Mouse (Mus musculus): Measurements from ENCODE around the gene Hira. TPM values are rescaled to one million over a fixed set of nuclear protein-coding genes. Genes with fewer than 3 reads are reported as not detected.
"Not testable (repeated sequence)": the region's sequence is repeated elsewhere in the genome, so short reads cannot be mapped to it uniquely, and the experiment has no call there.

Hira gene
- 47.6 and 77.4 TPM in 2 replicates for total RNA-seq (2014; fragmentation: Nextera tagmentation)
- 47.7 and 71.4 TPM in 2 replicates for total RNA-seq (2017)

DNA sequence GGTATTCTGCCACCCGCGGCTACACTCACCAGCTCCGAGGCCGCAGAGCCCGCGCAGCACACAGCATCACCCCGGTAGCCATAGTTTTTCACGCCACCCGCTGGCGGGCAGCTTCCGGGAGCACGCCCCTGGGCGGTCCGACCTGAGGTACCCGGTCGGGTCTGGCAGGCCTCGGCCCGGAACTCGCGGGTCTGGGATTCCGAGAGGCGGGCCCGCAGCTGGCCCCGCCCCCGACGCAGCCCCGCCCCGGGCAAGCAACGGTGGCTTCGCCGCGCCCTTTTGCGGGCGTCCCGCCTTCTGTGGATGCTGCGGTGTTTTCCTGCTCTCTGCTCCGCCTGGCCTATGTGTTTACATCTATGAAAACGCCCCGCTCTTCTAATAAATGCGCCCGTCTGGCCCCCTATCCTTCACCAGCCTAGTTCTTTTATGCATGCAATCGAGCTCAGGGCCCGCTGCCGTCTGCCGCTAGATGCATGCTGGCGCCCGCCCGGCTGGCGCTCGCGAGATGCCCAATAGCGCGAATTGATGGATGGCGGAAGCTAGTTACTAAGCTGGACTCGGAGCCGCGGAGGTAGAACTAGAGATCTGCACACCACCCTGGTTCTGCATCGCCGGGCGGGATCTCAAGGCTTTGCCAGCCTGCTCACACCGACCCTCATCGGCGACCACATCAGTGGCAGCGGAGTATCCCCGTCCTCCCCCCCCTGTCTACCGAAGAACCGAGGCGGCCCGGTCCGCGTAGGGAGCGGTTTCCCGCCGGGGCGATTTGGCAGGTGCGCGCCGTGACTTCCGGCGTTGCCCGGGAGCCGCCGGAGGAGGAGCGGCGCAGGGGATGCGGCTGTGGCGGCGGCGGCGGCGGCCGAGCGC lies at the start of gene Hira, which contains the start of gene Mrpl40:
TSS of gene Hira (plus strand) at position 596 of the 867 bp plus-strand sequence.
TSS of gene Mrpl40 (minus strand) at position 421 of the 867 bp plus-strand sequence.
- ATAC-seq (replicated peaks; ENCODE audit: low FRiP score, low TSS enrichment, poor library complexity, severe bottlenecking): peak; percentile 86

GRCm38 (mm10) chr16:18828630-18829029 lies 48.2 kb upstream of the Hira start:
- no peak for ATAC-seq (replicated peaks; ENCODE audit: low FRiP score, low TSS enrichment, poor library complexity, severe bottlenecking)

DNA sequence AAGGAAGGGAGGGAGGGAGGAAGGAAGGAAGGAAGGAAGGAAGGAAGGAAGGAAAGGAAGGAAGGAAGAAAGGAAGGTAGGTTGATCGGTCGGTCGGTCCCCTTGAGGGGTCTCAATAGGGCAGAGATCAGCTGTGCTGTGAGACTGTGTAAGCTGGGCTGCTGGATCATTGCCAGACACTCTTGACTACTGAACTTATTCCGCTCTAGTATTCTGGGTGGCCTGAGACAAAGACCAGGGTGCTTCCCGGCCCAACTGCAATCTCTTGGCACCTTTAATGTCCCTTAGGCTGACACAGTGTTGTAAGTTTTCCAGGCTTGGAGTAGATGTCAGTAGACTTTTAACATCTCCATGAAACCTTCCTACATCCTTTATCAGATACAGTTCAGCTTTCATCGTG lies 47.7 kb upstream of the Hira start:
- ATAC-seq (replicated peaks; ENCODE audit: low FRiP score, low TSS enrichment, poor library complexity, severe bottlenecking): no peak

DNA sequence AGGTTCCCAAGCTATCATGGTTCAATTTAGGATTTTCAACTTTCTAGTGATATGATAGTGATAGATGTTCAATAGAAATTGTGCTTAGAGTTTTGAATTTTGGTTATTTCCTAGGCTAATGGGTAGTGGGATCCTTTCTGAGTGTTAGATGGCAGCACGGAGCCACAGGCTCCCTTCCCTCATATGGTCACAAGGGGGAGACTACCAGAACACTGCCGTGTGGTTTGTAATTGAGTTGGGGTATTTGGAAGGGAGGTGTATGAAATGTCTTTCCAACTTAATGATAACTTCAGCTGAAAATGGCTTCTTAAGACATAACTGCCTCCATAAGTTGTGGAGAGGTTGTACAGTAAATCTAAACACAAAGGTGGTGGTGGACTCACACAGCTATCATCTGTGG lies 43.4 kb upstream of the Hira start:
- no peak for ATAC-seq (replicated peaks; ENCODE audit: low FRiP score, low TSS enrichment, poor library complexity, severe bottlenecking)

DNA sequence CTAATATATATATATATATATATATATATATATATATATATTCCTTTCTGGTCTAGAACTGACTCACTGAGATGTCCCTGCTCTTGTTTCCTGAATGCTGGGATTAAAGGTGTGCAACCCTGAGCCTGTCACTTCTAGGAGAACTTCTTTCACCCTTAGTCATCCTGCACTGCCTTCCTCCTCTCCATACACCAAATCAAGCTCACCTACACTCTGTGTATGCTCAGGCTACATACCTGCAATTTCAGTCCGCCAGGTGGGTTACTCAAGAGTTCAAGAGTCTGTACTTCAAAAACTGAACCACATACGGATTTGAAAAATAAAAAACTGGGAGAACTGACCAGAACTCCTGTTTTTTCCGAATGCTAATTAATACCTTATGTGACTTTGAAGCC lies 40.8 kb upstream of the Hira start:
- no peak; the same call in 1 of the 2 replicates for ATAC-seq (replicated peaks; ENCODE audit: low FRiP score, low TSS enrichment, poor library complexity, severe bottlenecking)

DNA sequence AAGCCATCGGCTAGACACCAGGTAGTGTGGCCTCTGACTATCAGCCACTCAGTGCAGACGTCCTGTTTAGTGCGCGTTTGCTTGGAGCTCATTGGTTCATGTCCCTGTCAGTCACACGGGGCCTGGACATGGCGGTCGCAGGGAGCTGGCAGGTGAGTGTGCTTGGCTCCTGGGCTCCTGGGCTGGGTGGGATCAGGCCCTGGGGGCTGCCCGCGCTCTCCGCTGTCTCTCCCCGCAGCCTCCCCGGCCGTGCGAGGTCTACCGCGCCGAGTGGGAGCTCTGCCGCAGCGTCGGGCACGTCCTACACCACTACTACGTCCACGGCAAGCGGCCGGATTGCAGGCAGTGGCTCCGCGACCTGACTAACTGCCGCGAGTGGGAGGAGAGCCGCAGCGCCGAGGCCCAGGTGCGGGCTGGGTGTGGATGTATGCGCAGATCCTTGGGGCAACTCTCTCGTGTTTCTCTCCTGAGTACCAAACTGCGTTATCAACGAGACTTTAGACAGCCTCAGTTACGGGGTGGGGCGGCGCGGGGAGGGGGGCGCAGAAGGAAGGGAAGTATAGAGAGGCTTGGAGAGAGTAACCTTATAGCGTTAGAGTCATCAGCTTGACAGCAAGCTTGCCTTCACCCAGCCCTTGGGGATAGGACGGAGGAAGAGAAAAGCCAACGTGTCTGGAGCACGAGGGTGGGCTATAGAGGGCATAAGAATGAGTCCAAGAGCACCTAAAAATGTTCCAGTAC lies 40.2 kb upstream of the Hira start, which contains the start of the genes 2510002D24Rik and Gm28539:
TSS of gene 2510002D24Rik (plus strand) at position 111 of the 741 bp plus-strand sequence.
TSS of gene Gm28539 (plus strand) at position 117 of the 741 bp plus-strand sequence.
- peak; percentile 97 for ATAC-seq (replicated peaks; ENCODE audit: low FRiP score, low TSS enrichment, poor library complexity, severe bottlenecking)

DNA sequence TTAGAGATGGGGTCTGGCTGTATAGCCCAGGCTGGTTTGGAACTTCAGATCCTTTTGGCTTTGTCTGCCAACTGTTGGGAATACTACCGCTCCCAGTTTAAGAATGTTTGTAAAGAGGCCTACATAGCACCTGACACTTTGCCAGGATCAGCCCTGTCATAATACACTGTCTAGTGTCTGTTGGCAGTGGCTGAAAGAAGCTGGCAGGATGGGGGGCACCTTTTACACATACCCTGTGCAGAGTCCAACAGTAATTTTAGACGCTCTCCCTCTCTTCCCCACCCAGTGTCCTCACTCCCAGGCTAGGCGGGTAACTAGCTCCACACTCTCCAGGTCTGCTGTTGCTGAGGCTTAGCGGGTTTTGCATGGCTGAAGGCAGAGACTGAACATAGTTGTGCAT lies 38.5 kb upstream of the Hira start:
- ATAC-seq (replicated peaks; ENCODE audit: low FRiP score, low TSS enrichment, poor library complexity, severe bottlenecking): no peak

DNA sequence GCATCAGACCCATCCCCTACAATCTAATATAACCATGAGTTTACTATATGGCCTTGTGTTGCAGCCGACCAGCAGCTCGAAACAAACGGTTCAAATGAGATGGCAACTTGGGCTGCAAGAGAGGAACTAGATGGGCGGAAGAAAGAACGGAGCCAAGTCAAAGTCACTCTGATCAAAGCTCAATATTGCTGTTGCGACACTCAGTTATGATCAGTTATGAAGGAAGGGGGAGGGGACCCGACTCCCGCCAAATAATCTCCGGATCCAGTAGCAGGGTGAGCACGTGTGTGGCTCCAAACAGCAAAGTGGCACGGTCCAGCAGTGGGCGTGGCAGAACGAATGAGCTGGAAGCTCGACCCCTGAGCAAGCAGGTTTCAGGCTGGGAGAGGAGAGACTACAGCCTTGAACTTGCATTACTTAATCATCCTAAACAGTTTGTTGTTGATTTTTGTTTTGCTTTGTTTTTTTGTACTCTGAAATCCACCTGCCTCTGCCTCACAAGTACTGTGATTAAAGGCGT lies 30.5 kb upstream of the Hira start:
- ATAC-seq (replicated peaks; ENCODE audit: low FRiP score, low TSS enrichment, poor library complexity, severe bottlenecking): no peak

GRCm38 (mm10) chr16:18849521-18850190 lies 27.2 kb upstream of the Hira start:
- ATAC-seq (replicated peaks; ENCODE audit: low FRiP score, low TSS enrichment, poor library complexity, severe bottlenecking): not testable (repeated sequence)

GRCm38 (mm10) chr16:18858551-18858950 lies 18.3 kb upstream of the Hira start:
- peak; percentile 63 for ATAC-seq (replicated peaks; ENCODE audit: low FRiP score, low TSS enrichment, poor library complexity, severe bottlenecking)

- no peak for ATAC-seq (replicated peaks; ENCODE audit: low FRiP score, low TSS enrichment, poor library complexity, severe bottlenecking)
Measured at GRCm38 (mm10) chr16:18860186-18860585, 16.7 kb upstream of the Hira start.

GRCm38 (mm10) chr16:18870495-18870894 lies 6.3 kb upstream of the Hira start:
- ATAC-seq (replicated peaks; ENCODE audit: low FRiP score, low TSS enrichment, poor library complexity, severe bottlenecking): not testable (repeated sequence)

- ATAC-seq (replicated peaks; ENCODE audit: low FRiP score, low TSS enrichment, poor library complexity, severe bottlenecking): no peak
Measured at GRCm38 (mm10) chr16:18876091-18876441, 771 bp upstream of the Hira start.

DNA sequence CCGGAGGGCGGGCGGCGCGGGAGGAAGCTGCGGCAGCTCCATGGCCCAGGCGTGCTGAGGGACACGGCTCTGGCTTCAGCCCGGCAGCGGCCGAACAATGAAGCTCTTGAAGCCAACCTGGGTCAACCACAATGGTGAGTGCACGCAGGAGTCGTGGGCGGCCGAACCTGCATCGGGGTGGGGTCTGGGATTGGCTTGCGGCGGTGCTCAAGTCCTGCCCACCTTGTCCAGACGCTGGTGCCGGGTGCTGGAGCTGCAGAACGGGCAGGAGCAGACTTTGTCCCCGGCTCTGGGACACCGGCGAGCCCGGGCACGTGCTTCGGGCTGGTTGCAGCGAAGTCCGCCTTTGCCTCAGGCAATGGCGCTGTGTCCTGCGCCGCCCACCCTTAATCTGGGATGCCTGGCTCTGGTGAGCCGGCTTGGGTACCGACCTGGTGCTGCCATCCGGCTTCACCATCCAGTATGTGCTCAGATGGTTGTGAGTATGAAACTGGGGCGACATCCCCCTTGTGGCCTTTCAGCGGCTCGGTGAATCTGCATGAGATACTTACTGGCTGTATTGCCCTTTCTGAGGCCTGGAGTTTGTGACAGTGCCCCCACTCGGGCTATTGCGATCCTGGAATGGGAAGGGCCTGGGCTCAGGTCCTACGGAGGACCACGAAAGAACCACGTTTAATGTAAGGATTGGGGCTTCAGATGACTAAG lies 701 bp downstream of the Hira start:
- ATAC-seq (replicated peaks; ENCODE audit: low FRiP score, low TSS enrichment, poor library complexity, severe bottlenecking): peak; percentile 79

DNA sequence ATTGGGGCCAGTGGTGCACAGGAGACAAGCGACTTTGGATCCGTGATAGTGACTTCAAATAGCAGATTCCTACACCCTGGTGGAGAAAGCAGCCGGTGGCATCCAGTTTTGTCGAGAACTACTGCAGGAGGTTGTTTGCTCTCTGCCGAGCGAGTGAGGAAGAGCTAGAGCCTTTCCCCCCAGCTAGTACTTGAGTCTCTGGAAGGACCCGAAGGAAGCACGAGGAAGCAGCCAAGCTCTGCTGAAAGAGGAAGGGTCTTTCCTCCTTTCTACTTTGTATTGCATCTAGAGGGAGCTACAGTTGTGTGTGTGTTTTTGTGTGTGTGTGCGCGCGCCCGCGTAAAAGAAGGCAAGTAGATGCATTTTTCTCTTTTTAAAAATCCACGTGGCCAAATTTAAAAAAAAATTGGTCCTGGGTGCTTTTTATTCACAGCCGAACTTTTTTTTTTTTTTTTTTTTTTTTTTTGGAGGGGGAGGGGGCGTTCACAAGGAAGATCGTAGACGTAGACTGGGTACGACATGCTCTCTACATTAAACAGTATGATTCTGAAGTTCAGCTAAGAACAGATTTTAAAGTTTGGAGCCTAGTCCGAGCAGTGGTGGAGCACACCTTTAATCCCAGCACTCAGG lies 1.4 kb downstream of the Hira start:
- peak; percentile 33; the same call in 1 of the 2 replicates for ATAC-seq (replicated peaks; ENCODE audit: low FRiP score, low TSS enrichment, poor library complexity, severe bottlenecking)

GRCm38 (mm10) chr16:18884044-18884443 lies 7.2 kb downstream of the Hira start:
- ATAC-seq (replicated peaks; ENCODE audit: low FRiP score, low TSS enrichment, poor library complexity, severe bottlenecking): no peak

DNA sequence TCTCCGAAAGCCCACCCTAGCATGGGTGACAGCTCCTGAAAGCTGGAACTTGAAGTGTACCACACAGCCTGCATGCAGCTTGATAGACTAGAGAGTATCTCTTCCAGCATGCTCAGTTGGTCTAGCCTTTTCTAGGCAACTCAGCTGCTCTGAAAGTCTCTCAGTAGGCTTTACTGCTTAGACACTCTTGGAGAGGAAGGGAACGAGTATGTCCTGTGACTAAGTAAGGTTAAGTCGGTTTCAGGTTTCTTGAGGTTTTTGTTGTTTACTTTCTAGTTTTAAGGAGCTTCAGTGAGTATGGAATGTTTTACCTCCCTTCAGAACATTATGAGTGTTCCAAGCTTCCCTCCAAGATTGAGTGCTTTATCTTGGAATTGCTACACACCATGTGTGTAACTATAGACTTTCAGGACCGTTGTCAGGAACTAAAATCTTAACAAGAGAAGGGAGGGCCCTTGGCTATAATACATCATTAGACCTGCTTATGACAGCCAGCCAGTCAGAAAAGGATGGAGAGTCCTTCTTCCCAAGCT lies 17.1 kb downstream of the Hira start:
- ATAC-seq (replicated peaks; ENCODE audit: low FRiP score, low TSS enrichment, poor library complexity, severe bottlenecking): no peak

GRCm38 (mm10) chr16:18895249-18895648 lies 18.4 kb downstream of the Hira start:
- ATAC-seq (replicated peaks; ENCODE audit: low FRiP score, low TSS enrichment, poor library complexity, severe bottlenecking): no peak; the same call in 1 of the 2 replicates
